Mouse (Mus musculus) stomach, adult 2 months (tissue): ENCODE data around the gene Cct3. TPM values are rescaled to one million over a fixed set of nuclear protein-coding genes. Genes with fewer than 3 reads are reported as not detected.

Experiments used
- polyA plus RNA-seq: library from polyadenylated mRNA; depleted of rRNA; stranded (reverse); fragments of >200 nt; gene quantifications from 2 replicates; pipeline ENCODE4 v1.2.3, GENCODE M21; 2012; rRNA removed

Cct3 gene
- 37.5 and 42.1 TPM in 2 replicates for polyA plus RNA-seq

GRCm38 (mm10) chr3:88296561-88297318 is at the start of gene Cct3, which contains the start of gene Tsacc:
TSS of gene Cct3 (plus strand) at chr3:88297116.
TSS of gene Tsacc (minus strand) at chr3:88296999.

GRCm38 (mm10) chr3:88254268-88254926 is 42.5 kb upstream of the Cct3 start, which contains the start of gene Rhbg:
TSS of gene Rhbg (minus strand) at chr3:88254709.

GRCm38 (mm10) chr3:88287110-88287509 is 9.8 kb upstream of the Cct3 start, which contains the start of gene Gm38392:
TSS of gene Gm38392 (minus strand) at chr3:88287210.

GRCm38 (mm10) chr3:88324951-88325405 is 28.1 kb downstream of the Cct3 start, which contains the start of gene Glmp:
TSS of gene Glmp (plus strand) at chr3:88325023.

GRCm38 (mm10) chr3:88336058-88337013 is 39.4 kb downstream of the Cct3 start, which contains the start of the genes Tmem79 and Smg5:
TSS of gene Tmem79 (minus strand) at chr3:88336148.
TSS of gene Smg5 (plus strand) at chr3:88336260.

GRCm38 (mm10) chr3:88364337-88364736 is 67.4 kb downstream of the Cct3 start, which contains the start of gene Paqr6:
TSS of gene Paqr6 (plus strand) at chr3:88364584.

Other genes with a start within 250 kb of the Cct3 start
- gene Naxe, start 238.6 kb upstream of the Cct3 start, polyA plus RNA-seq: 37.1 and 38.2 TPM in 2 replicates
- gene Ttc24, start 218.8 kb upstream of the Cct3 start, polyA plus RNA-seq: not detected in 2 replicates
- 4.7 and 5.7 TPM in 2 replicates for gene Iqgap3, start 215.1 kb upstream of the Cct3 start, polyA plus RNA-seq
- gene Mef2d, start 154.7 kb upstream of the Cct3 start, polyA plus RNA-seq: 50.8 and 55.8 TPM in 2 replicates
- 7.9 and 9.9 TPM in 2 replicates for gene Rhbg, start 42.4 kb upstream of the Cct3 start, polyA plus RNA-seq
- not detected in 2 replicates for gene Gm38392, start 9.9 kb upstream of the Cct3 start, polyA plus RNA-seq
- gene Tsacc, start 117 bp upstream of the Cct3 start, polyA plus RNA-seq: 0.30 and 1.5 TPM in 2 replicates
- gene Glmp, start 27.9 kb downstream of the Cct3 start, polyA plus RNA-seq: 97.7 and 101 TPM in 2 replicates
- 40.7 and 48.8 TPM in 2 replicates for gene Tmem79, start 39.0 kb downstream of the Cct3 start, polyA plus RNA-seq
- 42.3 and 43.1 TPM in 2 replicates for gene Smg5, start 39.1 kb downstream of the Cct3 start, polyA plus RNA-seq
- 8.0 and 8.7 TPM in 2 replicates for gene Paqr6, start 67.5 kb downstream of the Cct3 start, polyA plus RNA-seq
- gene Bglap3, start 75.6 kb downstream of the Cct3 start, polyA plus RNA-seq: 46.2 and 131 TPM in 2 replicates
- 3.0 and 4.0 TPM in 2 replicates for gene Bglap2, start 81.6 kb downstream of the Cct3 start, polyA plus RNA-seq
- gene Bglap, start 87.3 kb downstream of the Cct3 start, polyA plus RNA-seq: 1.2 TPM in 1 of 2 replicates, not detected in the other
- 41.6 and 46.6 TPM in 2 replicates for gene Pmf1, start 113.2 kb downstream of the Cct3 start, polyA plus RNA-seq
- gene Slc25a44, start 128.0 kb downstream of the Cct3 start, polyA plus RNA-seq: 9.1 and 9.2 TPM in 2 replicates
- gene Sema4a, start 164.1 kb downstream of the Cct3 start, polyA plus RNA-seq: 63.2 and 71.8 TPM in 2 replicates
- gene Lmna, start 212.8 kb downstream of the Cct3 start, polyA plus RNA-seq: 280 and 417 TPM in 2 replicates
- gene Mex3a, start 235.3 kb downstream of the Cct3 start, polyA plus RNA-seq: 0.32 and 0.44 TPM in 2 replicates